Mouse (Mus musculus) heart, embryonic 16.5 days (tissue): Measurements from ENCODE around the gene BC029722. TPM values are rescaled to one million over a fixed set of nuclear protein-coding genes. Genes with fewer than 3 reads are reported as not detected.

Experiments used
- ATAC-seq: fragments of 200-750 bp; cut with Nextera tagmentation; replicated peaks from 2 replicates; pipeline ENCODE4 v1.8.0; 2017; ENCODE audit warnings: moderate number of reproducible peaks; ENCODE audit not compliant: insufficient read depth, low FRiP score; ENCODE audit errors: extremely low read depth
- H3K27ac ChIP-seq: fragments of 300-500 bp; sonication (generic); 2 replicates; pipeline ENCODE4 v1.5.1; 2014; ENCODE audit warnings: mild to moderate bottlenecking, low read length, control low read depth, moderate library complexity
- H3K27me3 ChIP-seq: fragments of 300-500 bp; sonication (generic); 2 replicates; pipeline ENCODE4 v1.6.1; 2014; ENCODE audit warnings: low read length, mixed read lengths; ENCODE audit not compliant: control insufficient read depth, insufficient read depth
- H3K36me3 ChIP-seq: fragments of 300-500 bp; sonication (generic); 2 replicates; pipeline ENCODE4 v1.6.1; 2014; ENCODE audit not compliant: control insufficient read depth, insufficient read depth
- H3K4me1 ChIP-seq: fragments of 300-500 bp; sonication (generic); 2 replicates; pipeline ENCODE4 v1.6.1; 2014; ENCODE audit warnings: low read length, mixed read lengths; ENCODE audit not compliant: control insufficient read depth, insufficient read depth
- H3K4me2 ChIP-seq: fragments of 300-500 bp; sonication (generic); 2 replicates; pipeline ENCODE4 v1.6.1; 2014; ENCODE audit warnings: low read depth, mild to moderate bottlenecking, control low read depth, low read length
- H3K4me3 ChIP-seq: fragments of 300-500 bp; sonication (generic); 2 replicates; pipeline ENCODE4 v1.5.1; 2014; ENCODE audit warnings: mild to moderate bottlenecking, control low read depth, low read length
- H3K9ac ChIP-seq: fragments of 300-500 bp; sonication (generic); 2 replicates; pipeline ENCODE4 v1.6.1; 2014; ENCODE audit warnings: low read length, control low read depth
- H3K9me3 ChIP-seq: fragments of 300-500 bp; sonication (generic); replicated peaks from 2 replicates; pipeline ENCODE4 v1.6.1; 2016; ENCODE audit warnings: low read length; ENCODE audit not compliant: control insufficient read depth
- WGBS: fragments of 180-500 bp; shearing (Covaris S2); extraction: QIAGEN DNeasy Blood & Tissue Kit; methylation state at CpG from one replicate; pipeline ENCODE4 v1.1.7; 2014; 5-methylcytosine and 5-hydroxymethylcytosine counted together
- polyA plus RNA-seq: library from polyadenylated mRNA; unstranded; fragments of >200 nt; fragmentation: Nextera tagmentation; extraction: Ambion mirVana; gene quantifications from 2 replicates; pipeline ENCODE4 v1.2.1, GENCODE M21; 2015

BC029722 gene
- 17.4 and 17.7 TPM in 2 replicates for polyA plus RNA-seq

DNA sequence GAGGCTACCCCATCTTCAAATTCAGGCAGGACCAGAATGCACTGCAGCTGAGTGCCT lies at the start of gene BC029722:
BC029722 (minus strand) TSS at position 35 of the 57 bp plus-strand sequence.
- ATAC-seq = no peak
- no peaks in the 10 kb centered on the region for H3K9me3 ChIP-seq
- peak within 1 kb of the TSS; percentile 72 for H3K4me2 ChIP-seq
- H3K4me3 ChIP-seq = peak within 1 kb of the TSS; percentile 87
- peak within 1 kb of the TSS; percentile 94 for H3K9ac ChIP-seq
- peaks cover 36% of the 10 kb centered on the region for H3K36me3 ChIP-seq
- H3K4me1 ChIP-seq = peaks cover 11% of the 10 kb centered on the region
- no peaks in the 10 kb centered on the region for H3K27me3 ChIP-seq
- H3K27ac ChIP-seq = peak within 1 kb of the TSS; percentile 83

DNA sequence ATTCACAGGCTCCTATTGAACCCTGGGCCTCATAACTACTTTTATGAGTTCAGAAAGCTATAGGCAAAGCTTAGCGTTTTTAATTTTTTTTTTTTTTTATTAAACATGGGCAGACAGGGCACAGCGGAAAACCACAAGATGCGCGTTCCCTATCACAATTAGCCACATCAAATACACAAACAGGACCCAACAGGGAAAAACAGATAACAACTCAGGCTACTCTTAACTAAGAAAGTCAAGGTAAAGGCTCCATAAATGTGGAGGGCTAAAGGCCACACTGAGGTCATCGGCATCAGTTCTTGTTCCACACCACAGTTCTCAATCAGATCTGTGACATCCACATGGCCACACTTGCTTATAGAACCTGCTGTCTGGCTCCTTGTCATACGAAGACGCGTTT lies 49.1 kb upstream of the BC029722 start:
- ATAC-seq = no peak
- Histone ChIP-seq H3K27me3 (no peaks in the 10 kb centered on the region), H3K27ac (no peak overlapping the region), H3K9me3 (no peaks in the 10 kb centered on the region), H3K36me3 (peaks cover 15% of the 10 kb centered on the region), H3K4me1 (no peaks in the 10 kb centered on the region), H3K4me3 (no peak overlapping the region), H3K4me2 (no peak overlapping the region), H3K9ac (no peak overlapping the region)
- WGBS = 94% methylated on average over 8 of the region's 8 CpGs

DNA sequence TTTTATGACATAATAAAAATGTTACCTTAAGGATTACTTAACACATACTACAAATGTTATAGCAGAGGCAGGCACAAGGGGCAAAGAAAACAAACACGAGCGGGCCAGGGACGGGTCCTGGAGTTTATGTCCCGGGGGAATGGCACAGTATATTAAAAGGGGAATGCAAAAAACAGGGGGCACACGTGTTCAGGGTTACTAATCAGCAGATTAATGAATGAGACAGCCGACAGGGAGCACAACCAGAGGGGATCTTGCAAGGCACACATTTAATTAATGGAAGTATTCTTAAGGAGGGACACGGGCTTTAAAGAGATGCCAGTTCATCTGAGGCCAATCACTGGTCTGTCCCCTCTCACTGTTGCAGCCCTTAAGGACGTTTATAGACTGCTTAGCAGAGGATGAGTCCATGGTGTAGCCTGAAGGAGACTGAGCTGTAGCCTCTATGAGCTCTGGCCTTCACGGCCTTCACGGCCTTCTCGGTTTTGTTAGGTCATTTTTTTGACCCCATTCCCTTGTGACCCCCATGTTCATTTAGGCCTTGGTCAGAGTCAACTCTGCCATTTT lies 44.2 kb upstream of the BC029722 start:
- Histone ChIP-seq H3K27me3 (no peaks in the 10 kb centered on the region), H3K9ac (no peak overlapping the region), H3K4me2 (no peak overlapping the region), H3K9me3 (no peaks in the 10 kb centered on the region), H3K36me3 (peaks cover 11% of the 10 kb centered on the region), H3K27ac (no peak overlapping the region), H3K4me1 (no peaks in the 10 kb centered on the region), H3K4me3 (no peak overlapping the region)
- no peak for ATAC-seq
- WGBS = 78% methylated on average over 11 of the region's 11 CpGs

DNA sequence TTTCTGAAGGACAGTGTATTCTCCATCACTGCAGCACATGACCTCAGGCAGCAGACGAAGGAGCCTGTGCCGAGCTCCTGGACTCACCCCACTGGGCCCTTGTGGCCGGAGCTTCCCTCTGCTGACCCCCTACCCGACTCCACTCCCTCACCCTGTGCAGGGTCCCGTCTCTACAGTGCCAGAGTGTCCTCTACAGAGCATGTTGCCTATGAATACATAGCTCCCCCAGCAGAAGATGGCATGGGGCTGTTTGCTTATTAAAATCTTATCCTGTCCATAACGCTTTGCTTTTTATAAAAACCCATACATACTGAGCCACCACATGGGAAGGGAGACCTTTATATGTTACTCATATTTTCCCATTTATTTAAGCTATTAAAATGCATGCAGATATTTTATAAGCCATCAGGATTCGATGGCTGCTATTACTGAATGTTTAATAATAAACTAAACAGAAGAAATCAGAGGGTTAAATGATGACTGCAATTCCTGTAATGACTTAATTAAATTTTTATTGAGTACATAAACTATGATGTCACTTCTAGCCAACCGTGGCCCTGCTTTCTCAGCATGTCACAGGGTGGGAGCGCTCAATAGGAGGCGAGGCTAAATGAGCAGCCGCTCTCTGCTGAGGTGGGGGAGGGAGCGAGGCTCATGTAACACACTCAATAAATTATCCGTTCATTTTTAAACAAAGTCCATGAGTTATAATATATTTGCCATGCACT lies 43.5 kb upstream of the BC029722 start:
- Histone ChIP-seq H3K36me3 (peaks cover 10% of the 10 kb centered on the region), H3K4me1 (no peaks in the 10 kb centered on the region), H3K27me3 (no peaks in the 10 kb centered on the region), H3K9ac (no peak overlapping the region), H3K4me2 (no peak overlapping the region), H3K27ac (no peak overlapping the region), H3K4me3 (no peak overlapping the region), H3K9me3 (no peaks in the 10 kb centered on the region)
- WGBS = 86% methylated on average over 13 of the region's 13 CpGs
- ATAC-seq = no peak

DNA sequence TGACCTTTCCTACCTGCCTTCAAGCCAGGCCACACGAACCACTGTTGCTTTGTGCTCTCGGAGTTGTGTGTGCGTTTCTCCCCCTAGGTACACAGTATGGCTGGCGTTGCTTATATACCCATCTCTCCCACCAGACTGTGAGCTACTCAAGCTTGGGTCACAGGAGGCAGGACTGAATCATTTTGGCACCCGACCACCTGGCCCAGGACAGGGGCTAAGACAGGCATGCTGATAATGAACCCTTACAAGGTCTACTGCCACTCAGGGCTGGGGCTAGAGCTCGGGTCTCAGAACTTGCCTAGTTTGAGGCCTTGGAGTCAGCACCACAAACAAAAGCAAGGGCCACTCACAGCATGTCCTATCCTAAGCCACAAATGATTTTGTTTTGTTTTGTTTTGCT lies 42.4 kb upstream of the BC029722 start:
- Histone ChIP-seq H3K27me3 (no peaks in the 10 kb centered on the region), H3K27ac (no peak overlapping the region), H3K4me3 (no peak overlapping the region), H3K36me3 (peaks cover 4% of the 10 kb centered on the region), H3K9ac (no peak overlapping the region), H3K4me1 (no peaks in the 10 kb centered on the region), H3K9me3 (no peaks in the 10 kb centered on the region), H3K4me2 (no peak overlapping the region)
- ATAC-seq = no peak
- WGBS = 91% methylated on average over 6 of the region's 6 CpGs

DNA sequence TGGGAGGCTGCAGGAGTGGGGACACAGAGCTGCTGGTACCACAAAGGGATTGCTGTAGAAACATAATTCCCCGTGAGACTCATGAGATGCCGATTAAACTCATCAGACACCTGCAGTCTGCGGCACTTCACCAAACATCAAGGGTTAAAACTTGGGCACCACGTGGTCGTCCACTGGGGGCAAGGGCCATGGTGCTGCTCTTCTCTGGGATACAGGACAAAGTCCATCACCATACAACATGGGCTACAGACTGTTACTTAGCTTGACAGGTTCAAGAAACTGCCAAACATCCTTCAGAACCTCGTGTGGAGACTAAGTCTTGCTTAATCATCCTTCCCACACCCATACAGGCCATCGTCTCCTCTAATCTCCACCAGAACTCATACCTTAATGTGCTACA lies 40.9 kb upstream of the BC029722 start:
- Histone ChIP-seq H3K4me1 (no peaks in the 10 kb centered on the region), H3K36me3 (peaks cover 4% of the 10 kb centered on the region; the same call in 1 of the 2 replicates), H3K4me3 (no peak overlapping the region), H3K27me3 (no peaks in the 10 kb centered on the region), H3K4me2 (no peak overlapping the region), H3K9me3 (no peaks in the 10 kb centered on the region), H3K9ac (no peak overlapping the region), H3K27ac (no peak overlapping the region)
- WGBS = 85% methylated on average over 7 of the region's 7 CpGs
- no peak for ATAC-seq

DNA sequence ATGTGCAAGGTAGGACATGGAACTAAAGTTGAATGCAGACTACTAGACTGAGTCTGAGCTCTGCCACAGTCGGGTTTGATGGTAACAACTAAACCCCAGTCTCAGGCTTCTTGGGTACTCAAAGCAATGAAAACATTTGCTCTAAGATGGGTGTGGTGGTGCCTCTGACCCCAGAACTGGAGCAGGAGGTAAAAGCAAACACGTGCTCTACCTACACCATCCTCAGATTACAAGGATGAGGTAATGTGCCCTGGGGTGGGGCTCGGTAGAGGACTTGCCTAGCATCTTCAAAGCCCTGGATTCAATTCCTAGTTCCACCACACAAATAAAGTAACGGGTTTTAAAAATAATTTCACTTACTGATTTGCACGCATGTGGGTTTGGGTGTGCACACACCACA lies 33.3 kb upstream of the BC029722 start:
- no peaks in the 10 kb centered on the region for H3K27me3 ChIP-seq
- no peaks in the 10 kb centered on the region for H3K9me3 ChIP-seq
- no peak overlapping the region for H3K27ac ChIP-seq
- H3K4me2 ChIP-seq = no peak overlapping the region
- H3K4me1 ChIP-seq = no peaks in the 10 kb centered on the region
- ATAC-seq = no peak
- H3K9ac ChIP-seq = no peak overlapping the region
- H3K36me3 ChIP-seq = peaks cover 30% of the 10 kb centered on the region
- WGBS = 87% methylated on average over 5 of the region's 5 CpGs
- H3K4me3 ChIP-seq = no peak overlapping the region

DNA sequence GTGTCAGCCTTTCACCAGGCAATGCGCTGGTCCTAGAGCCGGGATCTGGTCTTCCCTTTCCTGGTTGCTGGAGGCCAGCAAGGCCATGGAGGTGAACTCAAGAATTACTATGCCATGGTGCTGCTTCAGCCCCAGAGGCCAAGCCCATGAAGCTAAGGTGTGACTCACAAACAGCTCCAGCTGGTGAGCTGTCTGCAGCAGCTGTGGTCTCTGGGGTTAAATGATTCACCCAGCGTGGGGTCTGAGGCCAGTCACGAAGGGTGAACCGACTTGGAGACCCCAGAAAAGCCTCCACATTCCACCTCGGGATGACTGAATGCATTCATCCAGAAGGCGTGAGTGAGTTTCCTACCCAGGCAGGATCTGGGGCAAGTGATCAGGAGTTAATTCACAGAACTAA lies 30.9 kb upstream of the BC029722 start:
- Histone ChIP-seq H3K27me3 (no peaks in the 10 kb centered on the region), H3K36me3 (peaks cover 31% of the 10 kb centered on the region), H3K9ac (no peak overlapping the region), H3K4me2 (no peak overlapping the region), H3K4me1 (no peaks in the 10 kb centered on the region), H3K9me3 (no peaks in the 10 kb centered on the region), H3K4me3 (no peak overlapping the region), H3K27ac (no peak overlapping the region)
- no peak for ATAC-seq
- WGBS = 88% methylated on average over 7 of the region's 7 CpGs

DNA sequence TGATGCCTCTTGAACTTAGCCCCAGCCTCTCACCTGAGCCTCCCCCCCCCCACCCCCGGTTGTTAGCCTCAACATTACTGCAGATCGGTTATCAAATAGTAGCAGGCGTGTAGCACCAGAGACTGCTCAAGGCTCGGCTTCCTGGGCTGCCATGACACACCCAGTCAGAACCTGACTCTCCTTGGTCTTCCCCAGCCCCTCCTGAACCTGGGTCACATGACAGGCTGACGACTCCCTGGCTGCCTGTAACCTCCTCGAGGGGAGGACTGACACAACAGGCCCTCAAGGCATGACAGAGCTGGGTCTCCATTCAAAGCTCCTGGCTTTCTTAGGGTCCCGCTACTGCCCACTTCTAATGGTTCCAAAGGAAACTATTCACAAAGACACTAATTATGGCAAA lies 30.2 kb upstream of the BC029722 start:
- Histone ChIP-seq H3K4me2 (no peak overlapping the region), H3K27ac (no peak overlapping the region), H3K4me1 (no peaks in the 10 kb centered on the region), H3K27me3 (no peaks in the 10 kb centered on the region), H3K9ac (no peak overlapping the region), H3K4me3 (no peak overlapping the region), H3K36me3 (peaks cover 34% of the 10 kb centered on the region), H3K9me3 (no peaks in the 10 kb centered on the region)
- WGBS = 64% methylated on average over 7 of the region's 7 CpGs
- ATAC-seq = no peak
